Mouse (Mus musculus) heart, adult 2 months (tissue): ENCODE measurements around the gene Timm50. TPM values are rescaled to one million over a fixed set of nuclear protein-coding genes. Genes with fewer than 3 reads are reported as not detected.
A peak's percentile ranks its signal among the peaks of the same experiment; 100 is the strongest.

Experiments used
- DNase-seq, 2 experiments: peaks; one replicate each; pipeline ENCODE4 v3.0.0; 2021
- H3K27ac ChIP-seq: fragments of 200-600 bp; 2 replicates; pipeline ENCODE4 v1.8.1; 2022
- H3K27me3 ChIP-seq: fragments of 200-500 bp; 2 replicates; pipeline ENCODE4 v1.6.1; 2012; ENCODE audit warnings: mild to moderate bottlenecking, low read length, inconsistent platforms, mixed read lengths; ENCODE audit not compliant: control insufficient read depth, insufficient read depth
- H3K36me3 ChIP-seq: fragments of 200-500 bp; 2 replicates; pipeline ENCODE4 v1.6.1; 2012; ENCODE audit warnings: low read length, inconsistent platforms; ENCODE audit not compliant: control insufficient read depth, insufficient read depth
- H3K4me1 ChIP-seq: fragments of 200-500 bp; 2 replicates; pipeline ENCODE4 v1.6.1; 2011; ENCODE audit warnings: low read length; ENCODE audit not compliant: control insufficient read depth, insufficient read depth
- H3K4me3 ChIP-seq: fragments of 200-600 bp; 2 replicates; pipeline ENCODE4 v1.8.1; 2022
- H3K79me2 ChIP-seq: fragments of 200-500 bp; replicated peaks from 2 replicates; pipeline ENCODE4 v1.6.1; 2012; ENCODE audit warnings: mild to moderate bottlenecking, inconsistent platforms, low read length, moderate library complexity, mixed read lengths; ENCODE audit not compliant: control insufficient read depth, insufficient read depth
- H3K9ac ChIP-seq: fragments of 200-500 bp; 2 replicates; pipeline ENCODE4 v1.6.1; 2012; ENCODE audit warnings: low read depth, mild to moderate bottlenecking, control low read depth, inconsistent platforms, low read length, mixed read lengths
- CTCF ChIP-seq: fragments of 200-600 bp; IDR thresholded peaks from 2 replicates; pipeline ENCODE4 v1.8.1; 2022; ENCODE audit warnings: antibody characterized with exemption, mild to moderate bottlenecking, moderate library complexity
- EP300 ChIP-seq: fragments of 200-500 bp; IDR thresholded peaks from 2 replicates; pipeline ENCODE4 v1.6.1; 2011; ENCODE audit warnings: low read depth, low read length, control low read depth; ENCODE audit not compliant: insufficient read depth
- POLR2A ChIP-seq: fragments of 200-500 bp; IDR thresholded peaks from 2 replicates; pipeline ENCODE4 v1.6.1; 2011; ENCODE audit warnings: mild to moderate bottlenecking, low read depth, low read length, control low read depth; ENCODE audit not compliant: insufficient read depth
- WGBS: fragments of 180-500 bp; shearing (Covaris S2); methylation state at CpG from one replicate; pipeline ENCODE4 v1.1.7; 2018; 5-methylcytosine and 5-hydroxymethylcytosine counted together
- intact Hi-C: fragments of 180-260 bp; cut with DNase I; formaldehyde crosslinking; loops from one replicate; pipeline ENCODE4 v1.15.1; 2025
- polyA plus RNA-seq: library from polyadenylated mRNA; depleted of rRNA; stranded (reverse); fragments of >200 nt; gene quantifications from 2 replicates; pipeline ENCODE4 v1.2.3, GENCODE M21; 2012; rRNA removed
- total RNA-seq, 2 experiments: library from RNA; stranded (reverse); gene quantifications; 2 replicates each; pipeline ENCODE4 v1.2.3; 2021

Gene Timm50
- total and polyA plus RNA-seq, 3 experiments: 60.0 to 63.5 (median 63.0) TPM

- 89% methylated on average over 13 of the region's 13 CpGs for WGBS
- Histone ChIP-seq H3K4me3 (no peak overlapping the region), H3K27ac (no peak overlapping the region), H3K36me3 (no peaks in the 10 kb centered on the region; the same call in 1 of the 2 replicates), H3K79me2 (no peaks in the 10 kb centered on the region), H3K4me1 (peaks cover 3% of the 10 kb centered on the region; the same call in 1 of the 2 replicates), H3K9ac (no peak overlapping the region), H3K27me3 (no peaks in the 10 kb centered on the region)
- TF ChIP-seq CTCF (no peak), EP300 (no peak), POLR2A (no peak)
- no peak for DNase-seq
- intact Hi-C loops: no loop called here
Observed at GRCm38 (mm10) chr7:28265391-28265790, 46.5 kb downstream of the Timm50 start.

GRCm38 (mm10) chr7:28263786-28264185 is 48.1 kb downstream of the Timm50 start:
- H3K27ac ChIP-seq: no peak overlapping the region
- H3K79me2 ChIP-seq: no peaks in the 10 kb centered on the region
- H3K4me1 ChIP-seq: peaks cover 2% of the 10 kb centered on the region; the same call in 1 of the 2 replicates
- peak; percentile 25 to 68 for DNase-seq
- H3K9ac ChIP-seq: no peak overlapping the region
- WGBS: 6% methylated on average over 15 of the region's 15 CpGs
- H3K4me3 ChIP-seq: no peak overlapping the region
- no peaks in the 10 kb centered on the region for H3K27me3 ChIP-seq
- no peak for TF ChIP-seq EP300
- TF ChIP-seq POLR2A: no peak
- no peak for TF ChIP-seq CTCF
- intact Hi-C loops: no loop called here
- H3K36me3 ChIP-seq: no peaks in the 10 kb centered on the region; the same call in 1 of the 2 replicates

GRCm38 (mm10) chr7:28262861-28263260 is 49.0 kb downstream of the Timm50 start:
- no peak for DNase-seq
- no peaks in the 10 kb centered on the region for H3K36me3 ChIP-seq
- intact Hi-C loops: no loop called here

More at GRCm38 (mm10) chr7:28262861-28263260, 49.0 kb downstream of the Timm50 start:
- no peak overlapping the region for H3K27ac ChIP-seq
- no peaks in the 10 kb centered on the region for H3K27me3 ChIP-seq
- no peaks in the 10 kb centered on the region for H3K79me2 ChIP-seq
- 37% methylated on average over 5 of the region's 5 CpGs for whole genome bisulfite sequencing
- no peak overlapping the region for H3K4me3 ChIP-seq
- no peak overlapping the region for H3K9ac ChIP-seq
- no peaks in the 10 kb centered on the region for H3K4me1 ChIP-seq
- TF ChIP-seq EP300 (no peak), POLR2A (no peak), CTCF (no peak)

Other genes starting within 250 kb of the Timm50 start
- gene Fcgbp, start 240.8 kb downstream of the Timm50 start, total RNA-seq: under 1 TPM in 1 of 2 experiments, not detected in 1; 0.26 TPM
- 0.12 and 1.0 TPM in 2 replicates for gene Fcgbp, start 240.8 kb downstream of the Timm50 start, polyA plus RNA-seq
- gene 9530053A07Rik, start 182.6 kb downstream of the Timm50 start, total RNA-seq: not detected
- gene 9530053A07Rik, start 182.6 kb downstream of the Timm50 start, polyA plus RNA-seq: 0.08 TPM in 1 of 2 replicates, not detected in the other
- 10 to 100 TPM; 34.7 TPM for gene Fbl, start 142.4 kb downstream of the Timm50 start, total RNA-seq
- gene Fbl, start 142.4 kb downstream of the Timm50 start, polyA plus RNA-seq: 25.7 and 35.6 TPM in 2 replicates
- 10 to 100 TPM; 28.0 to 28.3 TPM for gene Dyrk1b, start 132.6 kb downstream of the Timm50 start, total RNA-seq
- 24.1 and 30.1 TPM in 2 replicates for gene Dyrk1b, start 132.6 kb downstream of the Timm50 start, polyA plus RNA-seq
- gene Eid2, start 44.2 kb downstream of the Timm50 start, total RNA-seq: 10 to 100 TPM; 11.2 to 11.9 TPM
- 4.2 and 4.6 TPM in 2 replicates for gene Eid2, start 44.2 kb downstream of the Timm50 start, polyA plus RNA-seq
- gene Eid2b, start 34.3 kb downstream of the Timm50 start, total RNA-seq: 10 to 100 TPM; 11.2 to 13.0 TPM
- 6.7 and 7.2 TPM in 2 replicates for gene Eid2b, start 34.3 kb downstream of the Timm50 start, polyA plus RNA-seq
- gene Selenov, start 20.9 kb downstream of the Timm50 start, total RNA-seq: not detected
- gene Selenov, start 20.9 kb downstream of the Timm50 start, polyA plus RNA-seq: 0.08 TPM in 1 of 2 replicates, not detected in the other
- not detected for gene Dll3, start 9.8 kb downstream of the Timm50 start, total RNA-seq
- gene Dll3, start 9.8 kb downstream of the Timm50 start, polyA plus RNA-seq: not detected in 2 replicates
- 10 to 100 TPM; 52.5 to 59.9 TPM for gene Supt5, start 26.7 kb upstream of the Timm50 start, total RNA-seq
- gene Supt5, start 26.7 kb upstream of the Timm50 start, polyA plus RNA-seq: 64.3 and 72.4 TPM in 2 replicates
- gene Rps16, start 38.6 kb upstream of the Timm50 start, total RNA-seq: 100 to 1,000 TPM; 496 to 556 TPM
- gene Rps16, start 38.6 kb upstream of the Timm50 start, polyA plus RNA-seq: 312 and 411 TPM in 2 replicates
- 10 to 100 TPM; 10.4 to 14.3 TPM for gene Plekhg2, start 60.5 kb upstream of the Timm50 start, total RNA-seq
- gene Plekhg2, start 60.5 kb upstream of the Timm50 start, polyA plus RNA-seq: 15.9 and 16.3 TPM in 2 replicates
- gene Zfp36, start 68.2 kb upstream of the Timm50 start, total RNA-seq: 10 to 100 TPM; 19.4 to 26.3 TPM
- 26.1 and 28.2 TPM in 2 replicates for gene Zfp36, start 68.2 kb upstream of the Timm50 start, polyA plus RNA-seq
- 10 to 100 TPM; 20.8 to 21.5 TPM for gene Med29, start 80.6 kb upstream of the Timm50 start, total RNA-seq
- 48.8 and 50.4 TPM in 2 replicates for gene Med29, start 80.6 kb upstream of the Timm50 start, polyA plus RNA-seq
- gene Paf1, start 80.9 kb upstream of the Timm50 start, total RNA-seq: 10 to 100 TPM; 41.3 to 42.1 TPM
- gene Paf1, start 80.9 kb upstream of the Timm50 start, polyA plus RNA-seq: 63.8 and 67.0 TPM in 2 replicates
- 1 to 10 TPM; 3.8 to 5.3 TPM for gene Gmfg, start 125.4 kb upstream of the Timm50 start, total RNA-seq
- gene Gmfg, start 125.4 kb upstream of the Timm50 start, polyA plus RNA-seq: 6.8 and 7.1 TPM in 2 replicates
- gene Lrfn1, start 139.9 kb upstream of the Timm50 start, total RNA-seq: under 1 TPM; 0.68 to 0.73 TPM
- 0.82 and 1.3 TPM in 2 replicates for gene Lrfn1, start 139.9 kb upstream of the Timm50 start, polyA plus RNA-seq
- not detected for gene Ifnl2, start 198.4 kb upstream of the Timm50 start, total RNA-seq
- gene Ifnl2, start 198.4 kb upstream of the Timm50 start, polyA plus RNA-seq: not detected in 2 replicates
- gene Ifnl3, start 210.8 kb upstream of the Timm50 start, total RNA-seq: not detected
- gene Ifnl3, start 210.8 kb upstream of the Timm50 start, polyA plus RNA-seq: not detected in 2 replicates
- gene Sycn, start 228.8 kb upstream of the Timm50 start, total RNA-seq: not detected
- not detected in 2 replicates for gene Sycn, start 228.8 kb upstream of the Timm50 start, polyA plus RNA-seq
- not detected for gene Nccrp1, start 235.2 kb upstream of the Timm50 start, total RNA-seq
- gene Nccrp1, start 235.2 kb upstream of the Timm50 start, polyA plus RNA-seq: not detected in 2 replicates